ENCODE assay signal across 12 mouse cellular contexts in the genomic region with DNA sequence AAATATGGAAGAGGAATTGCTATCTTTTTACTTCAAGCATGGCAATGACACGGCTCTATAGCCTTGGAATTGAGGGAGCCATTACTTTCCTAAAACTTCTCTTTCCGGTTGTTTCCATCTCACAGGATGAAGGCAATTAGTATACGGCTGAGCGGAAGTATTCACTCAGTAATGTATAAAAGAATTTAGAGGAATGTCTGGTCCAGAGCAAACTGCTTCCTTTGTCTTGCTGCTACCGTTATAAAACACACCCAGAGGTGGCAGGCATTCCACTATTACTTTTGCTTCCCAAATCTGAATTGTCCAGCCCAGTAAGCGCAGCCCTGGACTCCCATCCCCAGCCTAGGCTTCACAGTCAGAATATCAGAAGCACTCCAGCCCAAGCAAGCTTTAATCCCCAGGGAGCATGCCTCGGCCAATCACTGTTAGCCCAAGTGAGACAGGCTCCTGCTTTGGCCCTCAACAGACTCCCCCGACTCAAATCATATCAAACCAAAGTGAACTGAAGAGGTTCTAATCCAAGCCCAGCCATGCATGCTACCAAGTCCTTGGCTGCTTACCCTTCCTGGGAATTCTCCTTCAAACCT. TPM values are rescaled to one million over a fixed set of nuclear protein-coding genes. Genes with fewer than 3 reads are reported as not detected.
DNase-seq lines count a peak whose midpoint lies in the region; ATAC-seq and TF ChIP-seq lines count a peak whose summit lies in the region.
"Had no signal": no experiment of that assay in that cellular context is flagged by ENCODE, and none has a peak within 500 bp of the region (broad histone marks: within the 10 kb centered on the region; RNA-seq: fewer than 3 reads in every experiment).

No protein-coding gene starts in this region.

- H3K4me3 ChIP-seq in forebrain, embryonic 12.5 days (replicated peaks), result no peak overlapping the region
- H3K4me3 ChIP-seq in forebrain, postnatal 0 days (ENCODE audit: low read depth, low read length), result no peak overlapping the region
- H3K4me3 ChIP-seq in lung, embryonic 14.5 days (ENCODE audit: low read depth, low read length), result no peak overlapping the region
- no peak overlapping the region for H3K4me3 ChIP-seq in lung, postnatal 0 days (ENCODE audit: low read depth, low read length)
- H3K4me3 ChIP-seq in limb, embryonic 15.5 days, result no peak overlapping the region
- H3K4me3 ChIP-seq: embryonic facial prominence, embryonic 13.5 days; heart, embryonic 13.5 days had no signal

- no peak for ATAC-seq in forebrain, embryonic 12.5 days (ENCODE audit: low FRiP score)
- ATAC-seq in forebrain, postnatal 0 days, result no peak
- ATAC-seq in lung, embryonic 14.5 days (ENCODE audit: insufficient read depth), result no peak
- ATAC-seq in lung, postnatal 0 days, result no peak
- no peak for ATAC-seq in limb, embryonic 15.5 days (ENCODE audit: insufficient number of reproducible peaks, low FRiP score, low TSS enrichment, low read depth)

- DNase-seq in forebrain, postnatal 0 days, result no peak
- peak; percentile 13 for DNase-seq in lung, embryonic 14.5 days
- no peak for DNase-seq in lung, postnatal 0 days (ENCODE audit: low spot score)
- DNase-seq in Muller cell, postnatal 12 days (ENCODE audit: inconsistent ontology term), result peak; percentile 89
- no peak for DNase-seq in thymus, postnatal 10 days (ENCODE audit: low spot score in 2 of 2)
- no peak for DNase-seq in adrenal gland, adult 8-10 months
- DNase-seq: cerebellum, adult 2 months; thymus, adult 2 months had no signal

- H3K4me2 ChIP-seq in forebrain, embryonic 12.5 days, result no peak overlapping the region
- H3K4me2 ChIP-seq in forebrain, postnatal 0 days (ENCODE audit: low read depth), result no peak overlapping the region
- H3K4me2 ChIP-seq in lung, embryonic 14.5 days, result no peak overlapping the region
- H3K4me2 ChIP-seq in lung, postnatal 0 days (replicated peaks; ENCODE audit: low read depth, low read length), result no peak overlapping the region
- no peak overlapping the region for H3K4me2 ChIP-seq in limb, embryonic 15.5 days
- H3K4me2 ChIP-seq: embryonic facial prominence, embryonic 13.5 days; heart, embryonic 13.5 days had no signal

- H3K9ac ChIP-seq in forebrain, embryonic 12.5 days, result 0 out of 2 replicates have a peak overlapping the region, but pooled peaks have one; percentile 7
- H3K9ac ChIP-seq in forebrain, postnatal 0 days, result no peak overlapping the region
- H3K9ac ChIP-seq in lung, embryonic 14.5 days, result no peak overlapping the region
- no peak overlapping the region for H3K9ac ChIP-seq in lung, postnatal 0 days (replicated peaks; ENCODE audit: low read depth)
- no peak overlapping the region for H3K9ac ChIP-seq in limb, embryonic 15.5 days
- H3K9ac ChIP-seq: embryonic facial prominence, embryonic 13.5 days; heart, embryonic 13.5 days had no signal

- H3K36me3 ChIP-seq in forebrain, embryonic 12.5 days (replicated peaks), result peaks cover 4% of the 10 kb centered on the region
- 0 out of 2 replicates have a peak, but pooled peaks cover 4% of the 10 kb centered on the region for H3K36me3 ChIP-seq in forebrain, postnatal 0 days (ENCODE audit: insufficient read depth)
- H3K36me3 ChIP-seq in lung, embryonic 14.5 days (ENCODE audit: insufficient read depth), result peaks cover 10% of the 10 kb centered on the region
- no peaks in the 10 kb centered on the region for H3K36me3 ChIP-seq in lung, postnatal 0 days (ENCODE audit: insufficient read depth, low read length)
- H3K36me3 ChIP-seq in limb, embryonic 15.5 days, result peaks cover 14% of the 10 kb centered on the region

- H3K4me1 ChIP-seq in forebrain, embryonic 12.5 days, result peaks cover 34% of the 10 kb centered on the region
- peaks cover 6% of the 10 kb centered on the region; the same call in 1 of the 2 replicates for H3K4me1 ChIP-seq in forebrain, postnatal 0 days (ENCODE audit: insufficient read depth)
- H3K4me1 ChIP-seq in lung, embryonic 14.5 days (ENCODE audit: insufficient read depth), result peaks cover 7% of the 10 kb centered on the region
- H3K4me1 ChIP-seq in lung, postnatal 0 days (ENCODE audit: insufficient read depth, low read depth, low read length), result no peaks in the 10 kb centered on the region
- H3K4me1 ChIP-seq in limb, embryonic 15.5 days, result peaks cover 42% of the 10 kb centered on the region

- 39% methylated on average over 8 of the region's 8 CpGs for WGBS in forebrain, embryonic 12.5 days
- 26% methylated on average over 8 of the region's 8 CpGs for WGBS in forebrain, postnatal 0 days
- WGBS in lung, embryonic 14.5 days, result 72% methylated on average over 8 of the region's 8 CpGs
- WGBS in lung, postnatal 0 days, result 69% methylated on average over 8 of the region's 8 CpGs
- 52% methylated on average over 8 of the region's 8 CpGs for WGBS in limb, embryonic 15.5 days

- TF ChIP-seq CTCF in forebrain, postnatal 0 days (IDR thresholded peaks at IDR 0.05; ENCODE audit: low read depth), result no peak
- TF ChIP-seq CTCF in lung, embryonic 14.5 days (IDR thresholded peaks at IDR 0.05; ENCODE audit: low read depth), result no peak
- no peak for TF ChIP-seq CTCF in lung, postnatal 0 days (IDR thresholded peaks at IDR 0.05)

- peak overlapping the region; percentile 68 for H3K27ac ChIP-seq in forebrain, embryonic 12.5 days
- H3K27ac ChIP-seq in forebrain, postnatal 0 days (ENCODE audit: low read depth, low read length), result no peak overlapping the region
- H3K27ac ChIP-seq in lung, embryonic 14.5 days (ENCODE audit: low read depth), result no peak overlapping the region
- no peak overlapping the region for H3K27ac ChIP-seq in lung, postnatal 0 days (ENCODE audit: low read length)
- 0 out of 2 replicates have a peak overlapping the region, but pooled peaks have one; percentile 29 for H3K27ac ChIP-seq in limb, embryonic 15.5 days
- H3K27ac ChIP-seq: embryonic facial prominence, embryonic 13.5 days; heart, embryonic 13.5 days had no signal

- no peaks in the 10 kb centered on the region for H3K27me3 ChIP-seq in forebrain, embryonic 12.5 days
- H3K27me3 ChIP-seq in forebrain, postnatal 0 days (ENCODE audit: insufficient read depth, low read length), result no peaks in the 10 kb centered on the region
- H3K27me3 ChIP-seq in lung, embryonic 14.5 days (ENCODE audit: insufficient read depth, low read length), result no peaks in the 10 kb centered on the region
- no peaks in the 10 kb centered on the region for H3K27me3 ChIP-seq in lung, postnatal 0 days (replicated peaks; ENCODE audit: insufficient read depth, low read length)
- H3K27me3 ChIP-seq in limb, embryonic 15.5 days, result no peaks in the 10 kb centered on the region
- H3K27me3 ChIP-seq: embryonic facial prominence, embryonic 13.5 days; heart, embryonic 13.5 days had no signal

- no peak for TF ChIP-seq EP300 in lung, postnatal 0 days (IDR thresholded peaks at IDR 0.05)

- no peaks in the 10 kb centered on the region for H3K9me3 ChIP-seq in forebrain, embryonic 12.5 days
- no peaks in the 10 kb centered on the region for H3K9me3 ChIP-seq in forebrain, postnatal 0 days (ENCODE audit: low read length)
- no peaks in the 10 kb centered on the region for H3K9me3 ChIP-seq in lung, embryonic 14.5 days (ENCODE audit: low read depth, low read length)
- H3K9me3 ChIP-seq in lung, postnatal 0 days (ENCODE audit: low read length), result no peaks in the 10 kb centered on the region
- H3K9me3 ChIP-seq in limb, embryonic 15.5 days, result no peaks in the 10 kb centered on the region
- H3K9me3 ChIP-seq: embryonic facial prominence, embryonic 13.5 days; heart, embryonic 13.5 days had no signal

RNA-seq across cellular contexts. Expression of a gene that starts 16.2 kb away (rescaled TPM):
- 0.98 and 1.4 TPM in 2 replicates for polyA plus RNA-seq in forebrain, embryonic 12.5 days (2016; fragmentation: Nextera tagmentation; extraction: Ambion mirVana)
- 1.5 and 5.0 TPM in 2 replicates for total RNA-seq in forebrain, postnatal 0 days (2014; rRNA removed)
- 0.80 and 2.1 TPM in 2 replicates for polyA plus RNA-seq in forebrain, postnatal 0 days (2015; fragmentation: Nextera tagmentation; extraction: Ambion mirVana)
- polyA plus RNA-seq in lung, embryonic 14.5 days (2014; fragmentation: Nextera tagmentation; extraction: Ambion mirVana), result 4.4 and 4.7 TPM in 2 replicates
- 9.8 and 10.7 TPM in 2 replicates for polyA plus RNA-seq in lung, postnatal 0 days (2015; fragmentation: Nextera tagmentation; extraction: Ambion mirVana)
- 1.3 and 1.4 TPM in 2 replicates for polyA plus RNA-seq in limb, embryonic 15.5 days (2015; fragmentation: Nextera tagmentation; extraction: Ambion mirVana)
- total RNA-seq in adrenal gland, adult 8-10 months (2022), result under 1 TPM; 0.37 to 0.81 (median 0.68) TPM

RNA-seq across cellular contexts. Expression of a gene that starts 18.7 kb away (rescaled TPM):
- 233 and 241 TPM in 2 replicates for polyA plus RNA-seq in forebrain, embryonic 12.5 days (2016; fragmentation: Nextera tagmentation; extraction: Ambion mirVana)
- total RNA-seq in forebrain, postnatal 0 days (2014; rRNA removed), result 150 and 172 TPM in 2 replicates
- polyA plus RNA-seq in forebrain, postnatal 0 days (2015; fragmentation: Nextera tagmentation; extraction: Ambion mirVana), result 186 and 194 TPM in 2 replicates
- polyA plus RNA-seq in lung, embryonic 14.5 days (2014; fragmentation: Nextera tagmentation; extraction: Ambion mirVana), result 234 and 238 TPM in 2 replicates
- polyA plus RNA-seq in lung, postnatal 0 days (2015; fragmentation: Nextera tagmentation; extraction: Ambion mirVana), result 159 and 161 TPM in 2 replicates
- polyA plus RNA-seq in limb, embryonic 15.5 days (2015; fragmentation: Nextera tagmentation; extraction: Ambion mirVana), result 186 TPM in 2 replicates
- 100 to 1,000 TPM; 148 to 169 (median 160) TPM for total RNA-seq in adrenal gland, adult 8-10 months (2022)

RNA-seq across cellular contexts. Expression of a gene that starts 31.7 kb away (rescaled TPM):
- polyA plus RNA-seq in forebrain, embryonic 12.5 days (2016; fragmentation: Nextera tagmentation; extraction: Ambion mirVana), result 79.8 and 85.9 TPM in 2 replicates
- 55.0 and 63.6 TPM in 2 replicates for total RNA-seq in forebrain, postnatal 0 days (2014; rRNA removed)
- polyA plus RNA-seq in forebrain, postnatal 0 days (2015; fragmentation: Nextera tagmentation; extraction: Ambion mirVana), result 112 and 149 TPM in 2 replicates
- polyA plus RNA-seq in lung, embryonic 14.5 days (2014; fragmentation: Nextera tagmentation; extraction: Ambion mirVana), result 50.9 and 51.8 TPM in 2 replicates
- polyA plus RNA-seq in lung, postnatal 0 days (2015; fragmentation: Nextera tagmentation; extraction: Ambion mirVana), result 40.6 and 41.7 TPM in 2 replicates
- 54.5 and 55.0 TPM in 2 replicates for polyA plus RNA-seq in limb, embryonic 15.5 days (2015; fragmentation: Nextera tagmentation; extraction: Ambion mirVana)
- 10 to 100 TPM; 40.1 to 61.6 (median 48.3) TPM for total RNA-seq in adrenal gland, adult 8-10 months (2022)

Comparison
In these comparisons a context has a peak if more than half of its experiments do, and no peak if none do; other contexts are left out.
1. H3K27ac ChIP-seq: peak in forebrain, embryonic 12.5 days (single experiment) and limb, embryonic 15.5 days (single experiment); none in forebrain, postnatal 0 days (single experiment), lung, embryonic 14.5 days (single experiment) and lung, postnatal 0 days (single experiment).
2. DNase-seq: peak in lung, embryonic 14.5 days (single experiment) and Muller cell, postnatal 12 days (single experiment); none in forebrain, postnatal 0 days (single experiment), lung, postnatal 0 days (single experiment), thymus, postnatal 10 days (0 of 2) and adrenal gland, adult 8-10 months (single experiment).